Mouse (Mus musculus): Measurements from ENCODE around the gene Gse1. TPM values are rescaled to one million over a fixed set of nuclear protein-coding genes. Genes with fewer than 3 reads are reported as not detected.

The Gse1 gene
- total and polyA plus RNA-seq, 3 experiments: 12.1 to 24.3 (median 21.0) TPM

DNA sequence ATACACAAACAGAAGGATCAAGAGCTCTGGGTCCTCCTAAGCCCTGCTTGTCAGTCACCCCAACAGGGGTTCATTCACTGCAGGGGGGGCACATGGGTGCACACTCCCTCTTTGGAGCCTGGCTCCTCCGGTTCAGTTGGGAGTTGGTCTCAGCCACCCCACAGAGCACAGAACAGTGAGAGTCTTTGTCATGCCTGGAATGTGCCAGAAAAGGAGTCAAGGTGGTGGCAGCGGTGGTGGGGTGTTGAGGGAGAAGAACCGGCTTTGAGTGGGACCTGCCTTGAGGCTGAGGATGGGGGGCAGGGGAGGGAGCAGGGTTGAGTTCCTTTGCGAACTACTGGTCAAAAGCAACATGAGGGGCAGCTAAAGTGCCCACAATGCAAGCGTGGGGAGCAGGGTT, 401.8 kb downstream of the Gse1 start:
- Histone ChIP-seq H3K4me1 (ENCODE audit: control insufficient read depth, insufficient read depth, low read length) (no peaks in the 10 kb centered on the region), H3K9ac (ENCODE audit: low read depth, low read length) (no peak overlapping the region), H3K4me3 (no peak overlapping the region), H3K79me2 (replicated peaks; ENCODE audit: control insufficient read depth, insufficient read depth, low read length) (no peaks in the 10 kb centered on the region), H3K27me3 (ENCODE audit: control insufficient read depth, insufficient read depth, low read length) (no peaks in the 10 kb centered on the region), H3K27ac (no peak overlapping the region), H3K36me3 (ENCODE audit: control insufficient read depth, insufficient read depth, low read length) (no peaks in the 10 kb centered on the region)
- intact Hi-C loops (cut with DNase I): no loop called here
- WGBS: 56% methylated on average over 5 of the region's 5 CpGs
- DNase-seq: no peak
- TF ChIP-seq EP300 (IDR thresholded peaks at IDR 0.05; ENCODE audit: insufficient read depth, low read depth, low read length) (no peak), CTCF (IDR thresholded peaks at IDR 0.05) (no peak), POLR2A (IDR thresholded peaks at IDR 0.05; ENCODE audit: insufficient read depth, low read depth, low read length) (no peak)

GRCm38 (mm10) chr8:120630848-120631247, 402.6 kb downstream of the Gse1 start:
- no peak for TF ChIP-seq EP300 (IDR thresholded peaks at IDR 0.05; ENCODE audit: insufficient read depth, low read depth, low read length)
- TF ChIP-seq CTCF (IDR thresholded peaks at IDR 0.05): no peak
- no peak overlapping the region for H3K9ac ChIP-seq (ENCODE audit: low read depth, low read length)
- H3K27ac ChIP-seq: no peak overlapping the region
- 53% methylated on average over 6 of the region's 6 CpGs for WGBS
- no peaks in the 10 kb centered on the region for H3K36me3 ChIP-seq (ENCODE audit: control insufficient read depth, insufficient read depth, low read length)
- H3K79me2 ChIP-seq (replicated peaks; ENCODE audit: control insufficient read depth, insufficient read depth, low read length): no peaks in the 10 kb centered on the region
- no peak for DNase-seq
- intact Hi-C loops (cut with DNase I): no loop called here
- H3K27me3 ChIP-seq (ENCODE audit: control insufficient read depth, insufficient read depth, low read length): no peaks in the 10 kb centered on the region
- no peaks in the 10 kb centered on the region for H3K4me1 ChIP-seq (ENCODE audit: control insufficient read depth, insufficient read depth, low read length)
- no peak overlapping the region for H3K4me3 ChIP-seq

Small RNA genes lying within 50 kb of the gene (microRNA-seq; reads per million reads assigned to microRNA genes)
- gene Gm22715 (0 reads per million in 2 experiments), gene Mir7687 (2.8 to 3.5 reads per million in 2 experiments)

Other genes with a start within 250 kb of the Gse1 start
- gene Crispld2, start 236.0 kb upstream of the Gse1 start, total RNA-seq (2021): 10 to 100 TPM; 24.3 to 29.9 TPM
- gene Crispld2, start 236.0 kb upstream of the Gse1 start, polyA plus RNA-seq (2012; rRNA removed): 30.3 and 47.5 TPM in 2 replicates
- gene Zdhhc7, start 127.0 kb upstream of the Gse1 start, total RNA-seq (2021): 10 to 100 TPM; 34.2 to 35.4 TPM
- gene Zdhhc7, start 127.0 kb upstream of the Gse1 start, polyA plus RNA-seq (2012; rRNA removed): 48.5 and 70.6 TPM in 2 replicates
- gene 6430548M08Rik, start 114.3 kb upstream of the Gse1 start, total RNA-seq (2021): 10 to 100 TPM; 16.1 to 20.0 TPM
- 6.4 and 9.5 TPM in 2 replicates for gene 6430548M08Rik, start 114.3 kb upstream of the Gse1 start, polyA plus RNA-seq (2012; rRNA removed)
- gene Fam92b, start 51.0 kb upstream of the Gse1 start, total RNA-seq (2021): not detected
- 1.0 TPM in 1 of 2 replicates, not detected in the other for gene Fam92b, start 51.0 kb upstream of the Gse1 start, polyA plus RNA-seq (2012; rRNA removed)

All from heart, adult 2 months (tissue).